Mouse (Mus musculus): ENCODE results near the gene Dynlt1a. TPM values are rescaled to one million over a fixed set of nuclear protein-coding genes. Genes with fewer than 3 reads are reported as not detected.

Dynlt1a gene
- 3.1 TPM for polyA plus RNA-seq (2014; fragmentation: Illumina TruSeq; extraction: RNeasy Lipid Tissue Mini Kit (QIAGEN cat#74804))

DNA sequence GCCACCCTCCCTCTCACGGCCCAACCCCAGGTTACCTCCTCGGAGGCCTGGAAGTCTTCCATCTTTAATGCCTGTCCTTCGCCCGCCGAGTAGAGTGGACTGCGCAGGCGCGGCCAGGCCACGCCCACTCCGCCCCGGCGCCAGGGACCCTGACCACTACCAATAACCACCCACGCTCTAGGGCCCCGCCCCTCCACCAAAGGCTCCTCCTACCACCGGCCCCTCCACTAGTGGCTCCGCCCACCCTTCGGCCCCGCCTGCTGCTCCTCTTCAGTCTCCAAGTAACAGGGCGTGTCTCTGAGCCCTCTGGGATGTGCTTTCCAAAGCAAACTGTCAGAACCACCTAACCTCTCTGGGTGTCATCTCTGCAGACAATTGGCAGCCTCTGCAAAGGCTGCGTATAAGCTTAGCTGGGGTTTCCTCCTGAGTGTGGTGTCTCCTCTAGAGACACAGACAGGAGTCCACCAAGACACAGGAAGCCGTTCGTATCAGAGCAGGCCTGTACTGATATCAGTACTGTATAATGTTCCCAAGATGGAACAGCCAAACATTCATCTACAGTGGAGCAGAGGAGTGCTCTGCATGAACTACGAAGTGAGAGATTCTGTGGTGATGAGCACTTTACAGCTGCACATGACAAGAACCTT is at the start of gene Dynlt1a:
TSS of gene Dynlt1a (minus strand) at position 162 of the 647 bp plus-strand sequence.

DNA sequence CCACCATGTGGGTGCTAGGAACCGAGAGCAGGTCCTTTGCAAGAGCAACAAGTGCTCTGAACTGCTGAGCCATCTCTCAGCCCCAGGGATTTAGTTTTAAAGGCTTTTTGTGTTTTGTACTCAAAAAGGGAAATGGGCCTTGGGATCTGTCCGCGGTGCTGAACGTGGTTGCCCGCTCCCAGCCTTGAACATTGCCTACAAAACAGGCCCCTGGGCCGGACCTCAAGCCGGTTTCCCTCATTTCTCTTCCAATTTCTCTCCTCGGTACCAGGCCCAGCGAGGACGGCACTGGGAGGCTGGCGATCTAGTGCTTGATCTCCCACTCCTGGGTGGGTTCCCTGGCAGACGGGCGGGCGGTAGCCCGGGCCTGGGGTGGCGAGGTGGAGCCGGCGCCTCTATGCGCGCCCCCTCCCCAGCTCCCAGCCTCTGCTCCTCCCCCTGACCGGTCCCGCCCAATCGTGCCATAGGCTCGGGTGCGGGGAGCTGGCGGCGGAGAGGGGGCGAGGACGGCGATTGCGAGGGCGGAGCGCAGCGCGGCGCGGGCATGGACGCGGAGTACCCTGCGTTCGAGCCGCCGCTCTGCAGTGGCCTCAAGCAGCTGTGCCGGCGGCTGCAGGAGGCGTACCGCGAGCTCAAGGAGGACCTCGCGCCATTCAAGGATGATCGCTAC is 60.8 kb downstream of the Dynlt1a start, which contains the start of gene Tmem181a:
TSS of gene Tmem181a (plus strand) at position 461 of the 670 bp plus-strand sequence.

Other genes with a start within 250 kb of the Dynlt1a start
- gene Serac1, start 237.8 kb downstream of the Dynlt1a start, polyA plus RNA-seq (2014; fragmentation: Illumina TruSeq; extraction: RNeasy Lipid Tissue Mini Kit (QIAGEN cat#74804)), result 7.3 TPM
- 50.5 TPM for gene Gtf2h5, start 237.7 kb downstream of the Dynlt1a start, polyA plus RNA-seq (2014; fragmentation: Illumina TruSeq; extraction: RNeasy Lipid Tissue Mini Kit (QIAGEN cat#74804))
- gene Tulp4, start 211.1 kb downstream of the Dynlt1a start, polyA plus RNA-seq (2014; fragmentation: Illumina TruSeq; extraction: RNeasy Lipid Tissue Mini Kit (QIAGEN cat#74804)), result 109 TPM
- 15.0 TPM for gene Tmem181a, start 60.6 kb downstream of the Dynlt1a start, polyA plus RNA-seq (2014; fragmentation: Illumina TruSeq; extraction: RNeasy Lipid Tissue Mini Kit (QIAGEN cat#74804))
- 52.9 TPM for gene Dynlt1b, start 112.6 kb upstream of the Dynlt1a start, polyA plus RNA-seq (2014; fragmentation: Illumina TruSeq; extraction: RNeasy Lipid Tissue Mini Kit (QIAGEN cat#74804))

All from ovary, adult 10 weeks (tissue).